Mouse (Mus musculus) urinary bladder, postnatal 14 days (tissue): ENCODE measurements at regions not wholly inside any gene's neighbourhood (a gene's known extent, or its start where the extent isn't known, plus 50 kb on each side); places are given as distances from the start of the nearest gene placed in this dataset.
A peak's percentile ranks its signal among the peaks of the same experiment; 100 is the strongest.

Source experiments
- DNase-seq: peaks from one replicate; pipeline ENCODE4 v3.0.0; 2021; ENCODE audit warnings: low spot score

DNA sequence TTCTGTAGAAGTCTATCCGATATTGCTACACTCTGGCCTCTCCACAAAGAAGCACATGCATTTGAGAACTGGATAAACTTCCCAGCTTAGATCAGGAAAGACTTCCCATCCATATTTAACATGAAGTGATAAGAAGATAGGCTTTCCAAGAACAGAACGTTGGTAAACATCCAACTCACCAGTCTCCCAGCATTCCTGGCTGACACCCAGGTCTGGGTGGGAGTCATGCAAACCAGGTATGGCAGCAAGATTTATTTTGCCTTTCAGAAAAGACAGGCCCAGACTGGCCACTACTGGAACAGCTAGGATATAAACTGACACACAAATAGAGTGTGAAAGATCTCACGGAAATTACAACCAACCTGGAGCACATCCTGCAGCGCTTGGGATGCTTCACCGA, 459.6 kb downstream of the Psat1 start:
- peak; percentile 5 for DNase-seq

DNA sequence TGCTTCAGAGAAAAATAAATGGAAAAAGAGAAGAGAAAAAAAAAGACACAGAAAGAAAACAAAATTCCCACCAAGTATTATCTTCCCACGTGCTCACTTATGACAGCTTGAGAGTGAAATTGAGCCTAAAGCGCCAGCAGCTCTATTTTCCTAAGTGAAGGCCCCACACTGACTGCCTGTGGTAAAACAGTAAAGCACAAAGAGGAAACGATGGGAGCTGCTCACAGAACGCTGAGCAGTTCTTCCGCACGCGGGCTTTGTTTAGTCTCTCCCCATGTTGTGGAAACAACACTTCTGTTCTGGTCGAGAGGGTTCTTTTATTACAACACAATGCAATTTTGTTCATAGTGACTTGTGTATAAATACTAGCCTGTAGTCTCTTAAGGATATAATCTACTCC, 465.5 kb downstream of the Psat1 start:
- DNase-seq: no peak

DNA sequence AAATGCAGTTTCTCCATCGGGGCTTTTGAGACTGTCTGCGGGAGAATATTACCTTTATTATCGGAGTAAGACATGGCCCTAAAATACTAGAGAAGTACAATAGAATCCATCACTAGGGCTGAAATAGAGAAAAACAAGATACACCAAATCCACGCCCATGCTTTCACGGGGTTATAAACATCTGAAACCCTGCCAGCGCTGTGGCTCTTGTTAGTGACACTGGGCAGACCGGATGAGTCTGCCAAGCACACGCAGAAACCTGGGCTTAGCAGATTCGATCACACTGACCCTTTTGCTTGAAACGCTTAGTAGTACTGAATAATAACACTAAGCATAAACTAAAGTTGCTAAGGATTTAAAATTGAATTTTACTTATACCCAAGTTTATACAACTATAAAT, 477.6 kb downstream of the Psat1 start:
- DNase-seq: no peak

DNA sequence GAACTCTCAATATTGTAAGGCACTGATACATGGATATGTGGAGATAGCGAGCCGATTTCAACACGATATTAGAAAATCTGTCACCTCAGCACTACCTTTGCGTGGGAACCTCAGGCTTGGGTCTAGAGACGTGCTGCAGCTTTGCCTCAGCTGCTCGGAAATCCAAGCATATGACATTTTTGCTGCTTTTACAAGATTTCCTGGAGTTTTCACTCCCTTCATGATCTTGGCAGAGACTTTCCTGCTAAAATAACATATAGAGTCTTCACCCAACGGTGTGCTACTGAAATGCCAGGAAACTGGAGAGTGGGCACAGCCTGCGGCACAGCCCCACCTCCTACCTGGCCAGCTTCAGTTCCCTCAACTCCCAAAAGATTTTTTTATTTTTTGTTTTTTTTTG, 480.4 kb downstream of the Psat1 start:
- no peak for DNase-seq

GRCm38 (mm10) chr19:15465063-15465760, 481.9 kb downstream of the Psat1 start:
- DNase-seq: no peak

DNA sequence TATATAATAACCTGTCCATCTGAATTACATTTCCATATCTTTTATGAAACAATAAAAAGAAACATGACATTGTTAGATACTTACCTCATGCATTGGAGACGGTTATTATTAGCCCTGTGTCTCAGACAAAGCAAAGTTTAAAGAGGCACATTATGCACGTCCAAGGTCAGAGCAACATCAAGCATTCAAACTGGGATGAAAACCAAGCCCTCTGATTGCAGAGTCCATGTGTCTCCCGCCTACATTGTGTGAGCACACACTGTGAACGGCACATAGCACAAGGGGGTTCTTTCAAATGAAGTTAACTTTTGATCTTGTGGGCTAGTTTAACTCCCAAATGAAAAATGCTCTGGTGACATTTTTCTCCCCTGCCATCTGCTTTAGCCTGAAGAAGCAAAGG, 489.3 kb downstream of the Psat1 start:
- DNase-seq: no peak

GRCm38 (mm10) chr19:15456943-15457735, 490.0 kb downstream of the Psat1 start:
- DNase-seq: peak; percentile 58

DNA sequence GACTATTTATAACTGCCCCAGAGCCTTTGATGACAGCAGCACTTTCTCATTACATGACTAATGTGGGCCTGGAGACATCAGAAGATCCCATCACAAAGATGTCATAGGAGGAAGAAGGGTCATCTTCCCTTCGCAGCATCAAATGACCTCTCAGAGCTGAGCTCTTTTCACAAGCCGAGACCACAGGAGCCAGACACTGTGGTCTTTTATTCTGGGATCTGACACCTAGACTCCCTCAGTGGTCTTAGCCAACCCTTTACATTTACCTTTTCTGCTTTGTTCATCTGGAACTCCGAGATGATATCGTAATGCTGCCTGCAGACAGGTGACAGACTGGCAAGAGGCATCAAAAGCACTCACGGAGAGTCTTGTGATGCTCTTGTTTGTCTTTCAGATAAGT, 498.1 kb downstream of the Psat1 start:
- no peak for DNase-seq

DNA sequence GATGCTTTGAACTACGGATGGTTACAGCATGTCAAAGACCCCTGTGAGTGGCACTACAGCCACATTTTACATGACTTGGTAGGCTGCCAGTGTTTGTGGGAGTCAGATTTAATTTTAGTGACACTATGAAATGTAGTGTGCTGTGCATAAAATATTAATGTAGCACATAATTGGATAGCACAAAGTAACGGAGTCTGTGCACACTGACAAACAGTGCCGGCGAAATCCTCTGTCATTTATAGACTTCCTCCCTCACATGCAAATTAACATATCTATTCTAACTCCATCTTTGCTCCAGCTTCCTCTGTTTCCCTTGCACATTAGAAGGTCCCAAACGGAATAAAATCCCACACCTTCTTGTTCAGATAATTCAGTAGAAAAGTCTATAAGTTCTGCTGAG, 515.3 kb downstream of the Psat1 start:
- no peak for DNase-seq

- DNase-seq: no peak
Measured at GRCm38 (mm10) chr19:15421311-15421710, 525.8 kb downstream of the Psat1 start.

DNA sequence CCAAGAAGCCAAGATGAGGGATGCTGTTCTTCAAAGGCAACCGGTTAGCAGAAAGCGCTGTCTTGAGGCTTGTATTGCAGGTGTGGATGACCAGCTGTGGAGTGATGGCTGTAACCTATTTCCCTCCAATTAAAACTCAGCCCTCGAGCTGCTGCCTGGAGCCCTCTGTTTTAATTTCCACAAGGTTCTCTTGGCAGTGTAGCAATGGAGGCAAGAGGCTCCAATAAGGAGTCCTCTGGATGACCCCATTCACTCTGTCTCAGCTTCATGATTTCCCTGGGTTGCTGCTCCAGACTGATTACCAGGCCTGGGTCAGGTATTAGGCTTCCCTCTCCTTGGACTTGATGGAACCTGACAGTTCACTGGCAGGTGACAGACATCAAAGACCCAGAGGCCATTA, 548.5 kb downstream of the Psat1 start:
- DNase-seq: no peak

DNA sequence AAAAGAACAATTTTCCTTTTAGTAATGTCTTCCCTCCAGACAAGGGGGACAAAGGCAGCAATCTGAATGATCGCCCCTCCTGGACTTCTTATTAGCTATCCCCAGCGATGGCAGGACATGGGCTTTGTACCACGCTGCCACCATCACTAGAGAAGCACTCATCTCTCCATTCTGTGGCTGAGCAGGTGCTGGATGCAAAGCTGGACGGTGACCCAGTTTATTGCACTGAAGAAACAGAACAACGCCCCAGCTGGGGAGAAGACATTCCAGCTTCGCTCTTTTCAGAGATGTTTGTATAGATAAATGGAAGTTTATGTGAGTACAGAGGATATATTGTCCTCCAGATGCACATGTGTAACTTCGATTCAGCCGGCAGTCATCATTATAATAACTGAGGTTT, 575.5 kb downstream of the Psat1 start:
- no peak for DNase-seq

GRCm38 (mm10) chr19:15366951-15367350, 580.2 kb downstream of the Psat1 start:
- DNase-seq: no peak

GRCm38 (mm10) chr19:15357181-15357580, 590.0 kb downstream of the Psat1 start:
- DNase-seq: no peak

DNA sequence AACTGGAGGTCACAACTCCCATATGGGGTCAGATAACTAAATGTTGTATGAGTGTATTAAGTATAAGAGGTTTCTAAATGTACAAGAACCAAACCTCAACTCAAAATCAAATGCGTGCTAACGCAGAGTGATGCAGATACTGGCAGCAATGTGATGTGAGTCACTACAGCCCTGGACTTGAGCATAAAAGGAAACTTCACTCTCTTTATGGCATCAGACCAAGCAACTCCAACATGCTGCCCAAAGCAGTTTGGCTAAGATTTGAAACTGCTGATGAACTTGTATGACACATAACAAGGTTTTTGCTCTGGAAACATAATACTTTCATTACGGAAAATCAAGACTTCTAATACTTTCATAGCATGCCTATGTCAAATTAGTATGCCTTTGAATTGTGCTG, 598.8 kb downstream of the Psat1 start:
- DNase-seq: peak; percentile 4

DNA sequence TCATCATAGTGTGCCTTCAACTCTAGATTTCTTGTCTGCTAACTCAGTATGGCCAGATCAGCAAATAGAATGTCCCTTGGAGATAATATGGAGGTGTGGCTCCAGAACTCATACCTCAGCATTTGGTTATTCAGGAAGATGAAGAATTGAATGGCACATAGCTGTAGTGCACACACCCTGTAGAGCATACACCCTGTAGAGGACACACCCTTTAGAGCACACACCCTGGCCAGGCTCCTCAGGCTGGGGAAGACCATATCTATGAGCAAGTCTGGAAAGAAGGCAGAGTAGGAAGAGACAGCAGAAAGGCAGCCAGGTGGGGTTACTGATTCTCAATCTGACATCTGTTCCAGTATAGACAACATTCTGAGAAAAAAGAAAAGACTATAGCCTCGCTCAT, 604.9 kb downstream of the Psat1 start:
- no peak for DNase-seq

DNA sequence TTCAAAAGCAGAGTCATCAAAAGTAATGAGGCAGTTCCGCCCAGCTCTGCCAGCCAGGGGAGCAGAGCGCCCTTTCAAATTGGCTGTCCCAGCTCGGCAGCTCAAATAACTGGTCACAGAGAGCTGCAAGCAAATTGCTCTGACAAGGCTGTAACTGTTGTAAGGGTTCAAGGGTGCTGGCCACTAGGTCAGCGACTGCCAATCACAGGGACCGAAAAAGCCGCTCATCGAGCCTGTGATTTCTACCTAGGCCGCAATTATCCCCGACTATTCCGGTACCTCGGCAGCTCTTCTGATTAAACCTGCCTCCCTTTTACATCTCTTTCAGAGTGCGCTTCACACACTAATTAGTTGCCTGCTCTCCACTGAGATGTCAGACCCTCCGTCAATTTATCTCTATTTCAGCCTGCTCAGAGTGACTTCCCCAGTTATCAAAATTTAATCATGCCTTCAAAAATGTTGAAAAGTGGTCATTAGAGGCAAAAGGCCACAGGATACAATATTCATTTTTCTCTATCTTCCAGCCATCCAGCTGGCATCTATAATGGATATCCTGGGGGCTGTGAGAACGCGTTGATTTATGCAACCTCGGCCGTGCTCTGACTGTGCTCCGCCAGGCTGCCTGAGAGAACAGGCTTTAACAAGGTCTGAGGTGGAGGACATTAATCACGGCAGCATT, 606.7 kb downstream of the Psat1 start:
- DNase-seq: no peak

- no peak for DNase-seq
Measured at GRCm38 (mm10) chr19:15339979-15340304, 607.2 kb downstream of the Psat1 start.

DNA sequence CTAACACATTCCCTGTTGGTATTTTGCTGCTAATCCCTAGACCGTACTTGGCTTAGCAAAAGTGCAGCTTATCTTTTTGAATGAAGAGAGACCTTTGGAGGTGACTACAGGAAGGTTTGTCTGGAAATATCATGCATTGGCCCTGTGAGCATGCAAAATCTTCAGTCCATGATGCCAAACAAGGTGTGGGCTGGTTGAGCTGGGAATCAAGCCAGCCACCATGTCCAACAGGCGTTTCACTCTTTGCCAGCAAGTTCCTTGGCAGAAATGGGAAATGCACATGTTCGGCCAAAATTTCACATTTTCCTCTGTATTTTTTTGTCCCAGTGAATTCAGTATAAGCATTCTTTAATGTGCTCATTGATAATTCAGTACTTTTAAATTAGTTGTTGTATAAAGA, 617.0 kb downstream of the Psat1 start:
- DNase-seq: no peak

DNA sequence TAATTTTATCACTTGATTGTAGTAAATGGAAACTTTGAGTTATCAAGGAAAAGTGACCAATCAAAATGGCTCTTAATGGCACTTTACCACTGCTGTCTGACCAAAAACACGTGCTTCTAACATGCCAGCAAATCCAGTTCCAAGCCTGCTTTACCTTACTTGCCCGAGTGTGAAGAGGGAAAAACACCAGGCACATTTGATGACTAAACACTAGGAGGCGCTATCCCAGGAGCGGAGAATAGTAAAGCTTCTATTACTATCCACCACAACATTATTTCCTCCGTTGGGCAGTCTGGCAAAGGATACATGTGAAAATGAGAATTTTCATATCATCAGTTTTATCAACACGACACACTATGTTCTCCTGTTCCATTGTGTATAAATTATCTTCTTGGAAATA, 647.7 kb downstream of the Psat1 start:
- DNase-seq: peak; percentile 8

GRCm38 (mm10) chr19:15285016-15285415, 662.1 kb downstream of the Psat1 start:
- DNase-seq: no peak

- no peak for DNase-seq
Measured at GRCm38 (mm10) chr19:15242781-15243180, 644.9 kb upstream of the Tle4 start.
